Mouse (Mus musculus): ENCODE data around the gene Gcnt7. TPM values are rescaled to one million over a fixed set of nuclear protein-coding genes. Genes with fewer than 3 reads are reported as not detected.

Gene Gcnt7
- polyA plus RNA-seq, 1 experiment from 2014 or later: 2.3 TPM

DNA sequence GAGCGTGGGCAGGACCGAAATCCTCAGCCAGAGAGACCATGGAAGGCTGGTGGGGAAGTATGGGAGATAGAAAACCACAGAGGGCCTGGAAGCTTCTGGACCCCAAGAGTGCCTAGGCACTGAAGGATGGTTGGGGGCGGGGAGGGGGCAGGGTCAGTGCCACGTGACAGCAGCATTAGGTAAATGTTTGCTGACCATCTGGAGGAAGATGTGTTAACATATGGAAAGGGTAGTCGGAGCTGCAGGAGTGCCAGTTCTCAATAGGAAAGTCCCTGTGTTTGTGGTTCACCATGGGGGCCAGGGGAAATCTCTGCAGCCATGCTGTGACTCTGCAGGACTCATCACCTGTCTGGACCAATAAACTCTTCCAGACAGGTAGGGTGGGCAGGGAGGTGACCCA lies 44.5 kb downstream of the Gcnt7 start:
- 59% methylated on average over 5 of the region's 5 CpGs for WGBS
- Histone ChIP-seq H3K4me1 (no peaks in the 10 kb centered on the region), H3K27me3 (no peaks in the 10 kb centered on the region), H3K9me3 (no peaks in the 10 kb centered on the region), H3K4me3 (no peak overlapping the region), H3K27ac (replicated peaks) (no peak overlapping the region), H3K9ac (replicated peaks) (no peak overlapping the region), H3K36me3 (no peaks in the 10 kb centered on the region), H3K4me2 (replicated peaks) (no peak overlapping the region)
- ATAC-seq (replicated peaks): no peak

DNA sequence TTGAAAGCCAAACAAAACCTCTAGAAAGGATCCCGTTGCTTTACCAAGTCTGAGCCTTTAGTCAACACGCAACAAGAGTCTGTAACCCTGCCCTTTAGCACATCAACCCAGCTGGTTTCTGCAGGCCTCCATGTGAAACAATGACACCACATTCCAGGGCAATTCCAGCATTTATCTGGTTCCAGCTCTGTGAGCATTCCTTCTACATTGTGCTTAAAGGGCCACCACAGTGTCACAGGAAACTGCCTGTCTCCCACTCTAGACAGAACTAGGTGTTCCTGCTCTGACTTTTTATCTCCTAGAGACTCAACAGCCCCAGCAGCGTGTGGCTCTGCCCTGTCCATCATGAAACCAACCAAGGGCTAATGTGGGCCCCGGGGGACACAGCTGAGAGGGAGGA lies 45.1 kb downstream of the Gcnt7 start:
- Histone ChIP-seq H3K4me1 (no peaks in the 10 kb centered on the region), H3K27ac (replicated peaks) (no peak overlapping the region), H3K36me3 (no peaks in the 10 kb centered on the region), H3K4me2 (replicated peaks) (no peak overlapping the region), H3K27me3 (no peaks in the 10 kb centered on the region), H3K4me3 (no peak overlapping the region), H3K9me3 (no peaks in the 10 kb centered on the region), H3K9ac (replicated peaks) (no peak overlapping the region)
- WGBS: 35% methylated on average over 4 of the region's 4 CpGs
- no peak for ATAC-seq (replicated peaks)

GRCm38 (mm10) chr2:172412454-172412853 lies 45.9 kb downstream of the Gcnt7 start:
- Histone ChIP-seq H3K27ac (replicated peaks) (no peak overlapping the region), H3K4me1 (no peaks in the 10 kb centered on the region), H3K4me3 (no peak overlapping the region), H3K4me2 (replicated peaks) (no peak overlapping the region), H3K27me3 (no peaks in the 10 kb centered on the region), H3K9ac (replicated peaks) (no peak overlapping the region), H3K9me3 (no peaks in the 10 kb centered on the region), H3K36me3 (no peaks in the 10 kb centered on the region)
- ATAC-seq (replicated peaks): no peak
- 12% methylated on average over 9 of the region's 9 CpGs for WGBS

- Histone ChIP-seq H3K9ac (replicated peaks) (no peak overlapping the region), H3K27me3 (no peaks in the 10 kb centered on the region), H3K4me1 (no peaks in the 10 kb centered on the region), H3K4me3 (no peak overlapping the region), H3K36me3 (no peaks in the 10 kb centered on the region), H3K9me3 (no peaks in the 10 kb centered on the region), H3K27ac (replicated peaks) (no peak overlapping the region), H3K4me2 (replicated peaks) (no peak overlapping the region)
- ATAC-seq (replicated peaks): no peak
- WGBS: 87% methylated on average over 11 of the region's 11 CpGs
These were observed 47.3 kb downstream of the Gcnt7 start for GRCm38 (mm10) chr2:172411091-172411490.

DNA sequence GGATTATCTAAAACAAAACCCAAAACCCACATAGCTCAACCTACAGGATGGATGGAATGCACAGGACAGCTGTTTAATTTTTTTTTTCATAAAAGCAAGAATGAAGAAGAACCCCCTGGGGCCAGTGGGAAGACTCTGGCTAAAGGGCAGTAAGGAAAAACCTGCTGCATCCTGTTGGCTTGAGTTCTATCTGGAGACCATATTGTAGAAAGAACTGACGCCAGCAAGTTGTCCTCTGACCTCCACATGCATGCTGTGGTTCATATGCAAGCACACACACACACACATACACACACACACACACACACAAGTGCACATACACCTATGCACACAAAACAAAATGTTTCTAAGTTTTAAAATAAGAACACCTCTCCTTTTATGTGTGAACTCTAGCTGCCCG lies 47.7 kb downstream of the Gcnt7 start:
- Histone ChIP-seq H3K36me3 (no peaks in the 10 kb centered on the region), H3K4me1 (no peaks in the 10 kb centered on the region), H3K27ac (replicated peaks) (no peak overlapping the region), H3K4me3 (no peak overlapping the region), H3K27me3 (no peaks in the 10 kb centered on the region), H3K9me3 (no peaks in the 10 kb centered on the region), H3K4me2 (replicated peaks) (no peak overlapping the region), H3K9ac (replicated peaks) (no peak overlapping the region)
- no peak for ATAC-seq (replicated peaks)
- 88% methylated on average over 2 of the region's 2 CpGs for WGBS

DNA sequence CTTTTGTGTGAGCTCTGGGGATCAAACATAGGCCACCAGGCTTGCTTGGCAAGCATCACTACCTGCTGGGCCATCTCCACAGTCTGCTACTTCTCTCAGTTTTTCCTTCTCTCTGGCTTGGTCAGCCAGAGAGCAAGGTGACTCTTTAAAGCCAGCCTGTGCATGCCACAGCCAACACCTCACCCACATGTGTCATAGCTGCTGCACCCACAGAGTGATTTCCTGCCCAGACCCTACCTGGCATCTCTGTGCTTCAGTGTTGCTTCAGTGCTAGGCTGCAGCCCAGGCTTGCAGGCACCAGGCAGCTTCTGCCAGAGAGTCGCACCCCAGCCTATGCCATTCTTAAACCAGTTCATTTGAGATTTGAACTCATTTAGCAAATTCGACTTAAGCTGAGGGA lies 50.9 kb downstream of the Gcnt7 start:
- Histone ChIP-seq H3K9ac (replicated peaks) (no peak overlapping the region), H3K4me2 (replicated peaks) (no peak overlapping the region), H3K4me3 (no peak overlapping the region), H3K27ac (replicated peaks) (no peak overlapping the region), H3K36me3 (no peaks in the 10 kb centered on the region), H3K27me3 (no peaks in the 10 kb centered on the region), H3K4me1 (no peaks in the 10 kb centered on the region), H3K9me3 (no peaks in the 10 kb centered on the region)
- 84% methylated on average over 2 of the region's 2 CpGs for WGBS
- ATAC-seq (replicated peaks): no peak

DNA sequence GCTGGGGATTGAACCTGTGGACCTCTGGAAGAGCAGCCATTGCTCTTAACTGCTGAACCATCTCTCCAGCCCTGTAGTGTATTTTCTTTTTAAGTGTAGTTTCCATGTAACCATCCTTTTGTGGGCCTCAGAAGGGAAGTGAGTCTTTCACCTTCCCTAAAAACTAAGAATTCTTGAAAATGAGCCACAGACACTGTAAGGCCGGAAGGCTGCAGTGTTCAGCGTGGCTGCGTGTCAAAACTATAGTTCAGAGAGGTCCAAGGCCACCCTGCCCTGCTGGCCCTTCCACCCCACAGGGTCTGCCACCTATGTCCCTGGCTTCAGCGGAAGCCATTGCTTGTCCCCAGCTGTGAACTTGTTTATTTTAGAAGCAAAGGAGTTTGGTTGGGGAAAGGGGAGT lies 52.2 kb downstream of the Gcnt7 start:
- Histone ChIP-seq H3K27ac (replicated peaks) (no peak overlapping the region), H3K9me3 (no peaks in the 10 kb centered on the region), H3K4me1 (no peaks in the 10 kb centered on the region), H3K4me2 (replicated peaks) (no peak overlapping the region), H3K27me3 (no peaks in the 10 kb centered on the region), H3K4me3 (no peak overlapping the region), H3K9ac (replicated peaks) (no peak overlapping the region), H3K36me3 (no peaks in the 10 kb centered on the region)
- no peak for ATAC-seq (replicated peaks)
- 78% methylated on average over 4 of the region's 4 CpGs for WGBS

DNA sequence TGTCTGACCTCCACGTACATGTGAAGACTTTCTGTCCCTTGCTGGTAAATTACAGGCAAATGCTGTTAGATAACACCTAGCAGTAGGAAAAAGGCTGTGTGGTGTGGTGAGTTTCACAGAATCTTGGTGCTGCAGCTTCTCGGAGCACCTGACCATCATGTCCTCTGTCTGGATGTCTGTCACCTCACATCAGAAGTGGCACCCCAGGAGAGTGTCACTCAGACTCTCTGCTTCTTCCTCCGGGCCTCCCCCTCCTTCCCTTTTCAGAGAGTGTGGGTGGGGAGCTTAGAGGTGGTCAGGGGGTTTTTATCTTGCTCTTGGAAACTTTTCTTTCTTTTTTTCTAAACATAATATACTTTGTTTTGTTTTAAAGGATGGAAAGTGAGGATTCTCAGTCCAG lies 53.4 kb downstream of the Gcnt7 start:
- H3K4me1 ChIP-seq: no peaks in the 10 kb centered on the region
- ATAC-seq (replicated peaks): no peak
- H3K9ac ChIP-seq (replicated peaks): no peak overlapping the region
- WGBS: 81% methylated on average over 3 of the region's 3 CpGs
- no peak overlapping the region for H3K4me2 ChIP-seq (replicated peaks)
- H3K27ac ChIP-seq (replicated peaks): no peak overlapping the region
- H3K9me3 ChIP-seq: no peaks in the 10 kb centered on the region
- no peaks in the 10 kb centered on the region for H3K36me3 ChIP-seq
- H3K27me3 ChIP-seq: no peaks in the 10 kb centered on the region
- H3K4me3 ChIP-seq: no peak overlapping the region

GRCm38 (mm10) chr2:172404239-172404638 lies 54.2 kb downstream of the Gcnt7 start:
- H3K36me3 ChIP-seq: no peaks in the 10 kb centered on the region
- H3K27me3 ChIP-seq: no peaks in the 10 kb centered on the region
- H3K4me3 ChIP-seq: no peak overlapping the region
- H3K4me1 ChIP-seq: no peaks in the 10 kb centered on the region
- H3K27ac ChIP-seq (replicated peaks): no peak overlapping the region
- no peaks in the 10 kb centered on the region for H3K9me3 ChIP-seq
- H3K4me2 ChIP-seq (replicated peaks): no peak overlapping the region
- H3K9ac ChIP-seq (replicated peaks): no peak overlapping the region
- 60% methylated on average over 7 of the region's 7 CpGs for WGBS
- no peak for ATAC-seq (replicated peaks)

DNA sequence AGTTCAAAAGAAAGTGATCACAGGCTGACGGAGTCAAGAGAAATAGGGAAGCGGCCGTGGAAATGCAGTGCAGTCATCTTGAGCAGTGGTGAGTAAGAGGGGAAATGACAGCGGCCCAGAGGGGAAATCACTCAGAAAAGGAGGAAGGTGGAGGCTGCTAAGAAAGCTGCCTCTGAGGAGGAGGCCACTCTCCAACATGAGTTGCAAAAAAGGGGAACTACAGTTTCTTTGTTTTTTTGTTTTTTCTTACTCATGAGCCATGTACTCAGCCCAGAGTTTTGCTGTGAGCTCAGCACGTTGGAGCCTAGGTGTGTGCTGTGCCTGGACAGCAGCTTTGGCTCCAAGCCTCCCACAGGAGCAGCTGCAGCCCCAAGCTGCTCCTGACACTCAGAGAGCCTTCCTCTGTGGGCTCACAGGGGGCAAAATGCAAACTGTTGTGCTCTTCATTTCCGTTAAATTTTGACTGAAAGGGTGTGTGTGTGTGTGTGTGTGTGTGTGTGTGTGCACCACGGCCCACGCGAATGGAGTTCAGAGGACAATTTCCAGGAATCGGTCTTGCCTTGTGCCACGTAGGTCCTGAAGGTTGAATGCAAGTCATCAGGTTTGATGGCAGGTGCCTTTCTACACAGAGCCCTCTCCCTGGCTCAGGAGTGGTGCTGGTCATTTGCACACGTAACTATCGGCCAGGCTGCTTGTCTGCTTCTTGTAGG lies 57.1 kb downstream of the Gcnt7 start:
- 78% methylated on average over 13 of the region's 13 CpGs for WGBS
- H3K9ac ChIP-seq (replicated peaks): no peak overlapping the region
- no peak overlapping the region for H3K4me3 ChIP-seq

More for the DNA sequence above, 57.1 kb downstream of the Gcnt7 start:
- ATAC-seq (replicated peaks): no peak
- no peak overlapping the region for H3K27ac ChIP-seq (replicated peaks)
- H3K4me1 ChIP-seq: no peaks in the 10 kb centered on the region
- no peaks in the 10 kb centered on the region for H3K27me3 ChIP-seq
- H3K9me3 ChIP-seq: no peaks in the 10 kb centered on the region
- H3K4me2 ChIP-seq (replicated peaks): no peak overlapping the region
- no peaks in the 10 kb centered on the region for H3K36me3 ChIP-seq

Other genes with a start within 250 kb of the Gcnt7 start
- 0.18 and 0.24 TPM in 2 replicates for gene Mc3r, start 210.1 kb downstream of the Gcnt7 start, polyA plus RNA-seq (2015; fragmentation: Nextera tagmentation; extraction: Ambion mirVana)
- 75.9 and 76.8 TPM in 2 replicates for gene Fam210b, start 113.0 kb downstream of the Gcnt7 start, polyA plus RNA-seq (2015; fragmentation: Nextera tagmentation; extraction: Ambion mirVana)
- 47.7 and 55.4 TPM in 2 replicates for gene Aurka, start 88.1 kb downstream of the Gcnt7 start, polyA plus RNA-seq (2015; fragmentation: Nextera tagmentation; extraction: Ambion mirVana)
- gene Cstf1, start 87.9 kb downstream of the Gcnt7 start, polyA plus RNA-seq (2015; fragmentation: Nextera tagmentation; extraction: Ambion mirVana): 30.8 and 35.8 TPM in 2 replicates
- 0.05 and 0.09 TPM in 2 replicates for gene Cass4, start 64.8 kb downstream of the Gcnt7 start, polyA plus RNA-seq (2015; fragmentation: Nextera tagmentation; extraction: Ambion mirVana)
- 101 and 103 TPM in 2 replicates for gene Rtf2, start 18.0 kb downstream of the Gcnt7 start, polyA plus RNA-seq (2015; fragmentation: Nextera tagmentation; extraction: Ambion mirVana)
- gene Fam209, start 13.9 kb upstream of the Gcnt7 start, polyA plus RNA-seq (2015; fragmentation: Nextera tagmentation; extraction: Ambion mirVana): 0.25 and 0.65 TPM in 2 replicates
- 25.6 and 30.2 TPM in 2 replicates for gene Tfap2c, start 91.0 kb upstream of the Gcnt7 start, polyA plus RNA-seq (2015; fragmentation: Nextera tagmentation; extraction: Ambion mirVana)

Data from forebrain, embryonic 15.5 days (tissue).